Mouse (Mus musculus) layer of hippocampus, postnatal 36 days (tissue): ENCODE measurements at regions not wholly inside any gene's neighbourhood (a gene's known extent, or its start where the extent isn't known, plus 50 kb on each side); places are given as distances from the start of the nearest gene placed in this dataset.
"Not testable (repeated sequence)": the region's sequence is repeated elsewhere in the genome, so short reads cannot be mapped to it uniquely, and the experiment has no call there.

Experiments used
- DNase-seq, 2 experiments: peaks; one replicate each; pipeline ENCODE4 v3.0.0; 2022

GRCm38 (mm10) chr2:99470856-99471465, 803.9 kb upstream of the Gm10800 start:
- DNase-seq, result peak in 1 of 2 experiments; percentile 3

- no peak for DNase-seq
Measured at GRCm38 (mm10) chr2:99431254-99431653, 764.2 kb upstream of the Gm10800 start.

GRCm38 (mm10) chr2:99430511-99430910, 763.4 kb upstream of the Gm10800 start:
- no peak for DNase-seq

GRCm38 (mm10) chr2:99421622-99422021, 754.5 kb upstream of the Gm10800 start:
- DNase-seq, result no peak

GRCm38 (mm10) chr2:99409483-99409882, 742.4 kb upstream of the Gm10800 start:
- DNase-seq, result no peak

GRCm38 (mm10) chr2:99379746-99380145, 712.6 kb upstream of the Gm10800 start:
- DNase-seq, result no peak

- not testable (repeated sequence) for DNase-seq
Measured at GRCm38 (mm10) chr2:99363651-99364050, 696.5 kb upstream of the Gm10800 start.

- no peak for DNase-seq
Measured at GRCm38 (mm10) chr2:99329166-99329565, 662.1 kb upstream of the Gm10800 start.
